Mouse (Mus musculus) small intestine, adult 2 months (tissue): ENCODE measurements around the gene Anks1. TPM values are rescaled to one million over a fixed set of nuclear protein-coding genes. Genes with fewer than 3 reads are reported as not detected.

Experiments used
- H3K27ac ChIP-seq: fragments of 200-500 bp; 2 replicates; pipeline ENCODE4 v1.5.1; 2012; ENCODE audit warnings: low read depth, low read length, control low read depth, inconsistent platforms; ENCODE audit not compliant: insufficient read depth
- H3K27me3 ChIP-seq: fragments of 200-500 bp; 2 replicates; pipeline ENCODE4 v1.6.1; 2012; ENCODE audit warnings: mild to moderate bottlenecking, moderate library complexity, low read length, inconsistent platforms; ENCODE audit not compliant: control insufficient read depth, insufficient read depth
- H3K36me3 ChIP-seq: fragments of 200-500 bp; 2 replicates; pipeline ENCODE4 v1.6.1; 2012; ENCODE audit warnings: mild to moderate bottlenecking, low read length, control low read depth, inconsistent platforms; ENCODE audit not compliant: control insufficient read depth, insufficient read depth
- H3K4me1 ChIP-seq: fragments of 200-500 bp; 2 replicates; pipeline ENCODE4 v1.6.1; 2012; ENCODE audit warnings: low read length, inconsistent platforms, mixed read lengths; ENCODE audit not compliant: control insufficient read depth, insufficient read depth, insufficient read length
- H3K4me3 ChIP-seq: fragments of 200-500 bp; 2 replicates; pipeline ENCODE4 v1.5.1; 2012; ENCODE audit warnings: low read depth, mild to moderate bottlenecking, control low read depth, inconsistent platforms, low read length, moderate library complexity
- CTCF ChIP-seq: fragments of 200-500 bp; IDR thresholded peaks from 2 replicates; pipeline ENCODE4 v1.5.1; 2012; ENCODE audit warnings: low read depth, mild to moderate bottlenecking, control low read depth, inconsistent platforms, low read length, moderate library complexity, mixed read lengths; ENCODE audit not compliant: insufficient replicate concordance, insufficient read length; ENCODE audit errors: extremely low read depth
- POLR2A ChIP-seq: fragments of 200-500 bp; IDR thresholded peaks from 2 replicates; pipeline ENCODE4 v1.6.1; 2012; ENCODE audit warnings: low read depth, mild to moderate bottlenecking, control low read depth, inconsistent platforms, low read length, moderate library complexity
- WGBS: fragments of 180-500 bp; shearing (Covaris S2); methylation state at CpG from one replicate; pipeline ENCODE4 v1.1.7; 2018; 5-methylcytosine and 5-hydroxymethylcytosine counted together
- polyA plus RNA-seq: library from polyadenylated mRNA; depleted of rRNA; stranded (reverse); fragments of >200 nt; gene quantifications from 2 replicates; pipeline ENCODE4 v1.2.3, GENCODE M21; 2012

Gene Anks1
- polyA plus RNA-seq, 1 experiment, result 28.2 TPM

DNA sequence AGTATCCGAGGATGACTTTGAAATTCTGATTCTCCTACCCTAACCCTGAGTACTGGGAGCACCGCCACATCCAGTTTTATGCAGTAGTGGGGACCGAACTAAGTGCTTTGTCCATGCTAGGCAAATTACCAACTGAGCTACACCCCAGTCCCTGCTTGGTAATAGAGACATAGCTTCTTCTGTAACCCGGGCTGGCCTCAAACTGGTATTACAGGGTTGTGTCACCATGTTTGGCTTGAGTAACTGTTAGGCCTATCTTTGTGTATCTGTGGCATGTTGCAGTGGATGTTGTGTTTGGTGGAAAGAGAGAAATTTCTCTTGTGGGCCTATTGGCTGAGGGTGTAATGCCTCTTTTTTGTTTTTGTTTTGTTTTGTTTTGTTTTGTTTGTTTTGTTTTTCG, 21.2 kb downstream of the Anks1 start:
- H3K4me1 ChIP-seq, result peaks cover 3% of the 10 kb centered on the region; the same call in 1 of the 2 replicates
- no peak overlapping the region for H3K27ac ChIP-seq
- WGBS, result 84% methylated on average over 5 of the region's 5 CpGs
- no peak overlapping the region for H3K4me3 ChIP-seq
- TF ChIP-seq POLR2A (no peak), CTCF (no peak)
- no peaks in the 10 kb centered on the region for H3K36me3 ChIP-seq
- H3K27me3 ChIP-seq, result no peaks in the 10 kb centered on the region

DNA sequence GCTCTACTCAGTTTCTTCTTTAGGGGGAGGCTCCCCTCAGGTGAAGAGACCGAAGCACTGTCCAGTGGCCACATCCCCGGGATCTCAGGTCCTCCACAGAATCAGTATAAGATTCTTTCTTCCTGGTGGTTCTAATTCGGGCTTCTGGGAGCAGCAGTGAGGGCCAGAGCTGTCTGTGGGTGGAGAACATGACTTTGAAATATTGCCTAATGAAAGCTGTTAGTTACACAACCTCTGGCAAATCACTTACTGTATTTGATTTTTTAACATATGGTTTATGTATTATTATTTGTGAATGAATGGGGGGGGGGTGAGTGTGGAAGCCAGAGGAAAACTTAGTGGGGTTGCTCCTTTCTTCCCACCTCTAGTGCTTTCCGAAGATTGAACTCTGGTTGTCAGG, 22.7 kb downstream of the Anks1 start:
- no peaks in the 10 kb centered on the region for H3K36me3 ChIP-seq

DNA sequence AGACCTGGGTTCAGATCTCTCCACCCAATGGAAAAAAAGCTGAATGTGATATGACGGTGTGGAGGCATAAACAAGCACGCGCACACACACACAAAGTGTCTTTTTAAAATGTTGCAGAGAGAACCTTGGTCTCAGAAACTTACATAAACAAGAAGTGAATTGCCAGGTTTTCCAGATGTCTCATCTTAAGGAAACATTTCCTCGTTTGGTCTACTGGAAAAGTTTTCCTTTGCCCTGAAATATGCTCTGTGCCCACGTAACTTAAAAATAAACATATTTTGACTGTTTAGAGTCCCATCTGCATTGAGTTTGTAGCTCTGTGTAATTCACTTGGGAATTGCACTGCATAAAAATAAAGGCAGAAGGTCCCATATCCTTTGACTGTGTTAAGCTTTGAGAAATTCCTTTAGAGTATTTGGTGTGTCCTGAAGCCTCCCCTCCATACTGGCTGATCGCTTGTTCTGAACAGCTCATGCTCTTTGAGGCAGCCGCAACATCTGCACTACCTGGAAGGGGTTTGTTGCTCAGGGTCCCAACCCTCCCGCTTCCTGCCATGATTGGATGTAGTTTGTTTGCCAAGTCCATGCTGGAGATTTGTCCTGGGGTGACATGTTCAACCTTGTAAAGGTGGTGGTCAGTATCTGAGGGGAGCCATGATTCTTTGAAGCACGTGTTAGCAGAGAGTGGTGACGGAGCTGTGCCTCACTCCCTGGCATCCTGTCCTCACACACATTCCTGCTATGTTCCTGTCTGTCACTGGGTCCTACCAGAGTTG, 25.2 kb downstream of the Anks1 start:
- 87% methylated on average over 10 of the region's 10 CpGs for WGBS
- Histone ChIP-seq H3K27ac (peak overlapping the region; percentile 28), H3K4me1 (peaks cover 4% of the 10 kb centered on the region), H3K36me3 (no peaks in the 10 kb centered on the region), H3K27me3 (no peaks in the 10 kb centered on the region), H3K4me3 (no peak overlapping the region)
- no peak for TF ChIP-seq POLR2A
- TF ChIP-seq CTCF, result no peak

More for the DNA sequence above, 22.7 kb downstream of the Anks1 start:
- TF ChIP-seq CTCF (no peak), POLR2A (no peak)
- Histone ChIP-seq H3K27ac (no peak overlapping the region), H3K27me3 (no peaks in the 10 kb centered on the region), H3K4me1 (peaks cover 2% of the 10 kb centered on the region; the same call in 1 of the 2 replicates), H3K4me3 (no peak overlapping the region)
- WGBS, result 71% methylated on average over 4 of the region's 4 CpGs

DNA sequence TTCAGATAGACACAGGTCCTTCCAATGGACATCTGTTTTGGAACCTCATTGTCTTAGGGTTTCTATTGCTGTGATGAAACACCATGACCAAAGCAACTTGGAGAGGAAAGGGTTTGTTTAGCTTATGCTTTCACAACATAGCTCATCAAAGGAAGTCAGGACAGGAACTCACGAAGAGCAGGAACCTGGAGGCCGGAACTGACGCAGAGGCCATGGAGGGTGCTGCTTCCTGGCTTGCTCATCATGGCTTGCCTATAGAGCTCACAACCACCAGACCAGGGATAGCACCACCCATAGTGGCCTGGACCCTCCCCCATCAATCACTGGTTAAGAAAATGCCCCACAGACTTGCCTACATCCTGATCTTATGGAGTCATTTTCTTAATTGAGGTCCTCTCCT, 26.0 kb downstream of the Anks1 start:
- no peaks in the 10 kb centered on the region for H3K36me3 ChIP-seq
- H3K27me3 ChIP-seq, result no peaks in the 10 kb centered on the region
- WGBS, result 76% methylated on average over 3 of the region's 3 CpGs
- TF ChIP-seq CTCF (no peak), POLR2A (no peak)
- no peak overlapping the region for H3K4me3 ChIP-seq
- no peak overlapping the region for H3K27ac ChIP-seq
- peaks cover 6% of the 10 kb centered on the region for H3K4me1 ChIP-seq

DNA sequence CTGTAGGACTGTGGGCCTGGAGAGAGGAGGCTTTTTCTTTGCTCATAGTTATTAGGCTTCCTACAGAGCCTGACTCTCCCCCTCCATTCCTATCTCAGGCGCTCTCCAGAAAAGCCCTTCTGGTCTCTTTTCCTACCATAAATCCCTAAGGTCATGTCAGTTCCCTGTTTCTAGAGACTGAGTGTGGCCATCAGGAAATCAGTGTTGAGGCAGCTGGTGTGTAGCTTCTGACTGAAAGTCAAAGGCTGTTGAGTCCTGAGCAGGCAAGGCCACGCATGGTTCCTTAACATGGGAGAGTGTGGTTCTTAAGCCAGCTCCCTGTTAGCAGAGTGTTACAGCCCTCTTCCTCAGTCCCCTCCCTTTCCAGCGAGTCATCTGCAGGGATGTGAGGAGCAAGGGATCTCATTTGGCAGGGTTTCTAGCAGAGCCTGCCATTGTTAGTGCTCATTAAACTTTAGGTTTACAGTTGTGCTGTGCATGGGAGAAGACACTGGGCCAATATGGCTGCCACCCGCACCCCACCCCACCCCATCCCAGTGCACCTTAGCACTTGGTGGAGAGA, 28.0 kb downstream of the Anks1 start:
- Histone ChIP-seq H3K27me3 (no peaks in the 10 kb centered on the region), H3K27ac (no peak overlapping the region), H3K4me3 (no peak overlapping the region), H3K4me1 (peaks cover 12% of the 10 kb centered on the region), H3K36me3 (no peaks in the 10 kb centered on the region)
- TF ChIP-seq CTCF (no peak), POLR2A (no peak)
- 81% methylated on average over 4 of the region's 4 CpGs for WGBS

- H3K27me3 ChIP-seq, result no peaks in the 10 kb centered on the region
- peaks cover 12% of the 10 kb centered on the region for H3K4me1 ChIP-seq
- no peak for TF ChIP-seq CTCF
- TF ChIP-seq POLR2A, result no peak
- H3K36me3 ChIP-seq, result no peaks in the 10 kb centered on the region
- no peak overlapping the region for H3K4me3 ChIP-seq
- H3K27ac ChIP-seq, result 0 out of 2 replicates have a peak overlapping the region, but pooled peaks have one; percentile 15
- 75% methylated on average over 12 of the region's 12 CpGs for WGBS
Observed at GRCm38 (mm10) chr17:27938121-27938754, 29.1 kb downstream of the Anks1 start.

- TF ChIP-seq POLR2A (no peak), CTCF (no peak)
- WGBS, result 77% methylated on average over 5 of the region's 5 CpGs
- Histone ChIP-seq H3K4me1 (peaks cover 12% of the 10 kb centered on the region), H3K27me3 (no peaks in the 10 kb centered on the region), H3K4me3 (no peak overlapping the region), H3K27ac (no peak overlapping the region), H3K36me3 (no peaks in the 10 kb centered on the region)
Observed at GRCm38 (mm10) chr17:27939028-27939427, 29.9 kb downstream of the Anks1 start.
